Mouse (Mus musculus) spleen, adult 2 months (tissue): ENCODE measurements around the gene Krtap2-4. TPM values are rescaled to one million over a fixed set of nuclear protein-coding genes. Genes with fewer than 3 reads are reported as not detected.
"Not testable (repeated sequence)": the region's sequence is repeated elsewhere in the genome, so short reads cannot be mapped to it uniquely, and the experiment has no call there.

ENCODE experiments used
- DNase-seq, 2 experiments: peaks; one replicate each; pipeline versions ENCODE4 v3.0.0 to v3.0.0-alpha.2; 2012 to 2021; ENCODE audit warnings: low spot score in 2 of 2, low read depth in 1 of 2
- H3K27ac ChIP-seq: fragments of 200-500 bp; 2 replicates; pipeline ENCODE4 v1.5.1; 2012; ENCODE audit warnings: low read length, inconsistent platforms; ENCODE audit not compliant: insufficient read depth
- H3K27me3 ChIP-seq: fragments of 200-500 bp; 2 replicates; pipeline ENCODE4 v1.6.1; 2012; ENCODE audit warnings: mild to moderate bottlenecking, moderate library complexity, low read length, inconsistent platforms; ENCODE audit not compliant: control insufficient read depth, insufficient read depth
- H3K36me3 ChIP-seq: fragments of 200-500 bp; 2 replicates; pipeline ENCODE4 v1.6.1; 2012; ENCODE audit warnings: mild to moderate bottlenecking, low read length, inconsistent platforms; ENCODE audit not compliant: control insufficient read depth, insufficient read depth
- H3K4me1 ChIP-seq: fragments of 200-500 bp; 2 replicates; pipeline ENCODE4 v1.6.1; 2011; ENCODE audit warnings: inconsistent platforms; ENCODE audit not compliant: control insufficient read depth, insufficient read depth, insufficient read length
- H3K4me3 ChIP-seq: fragments of 200-500 bp; 2 replicates; pipeline ENCODE4 v1.5.1; 2011; ENCODE audit warnings: mild to moderate bottlenecking, inconsistent platforms; ENCODE audit not compliant: insufficient read depth, insufficient read length; ENCODE audit errors: extremely low read depth
- CTCF ChIP-seq: fragments of 200-500 bp; IDR thresholded peaks from 2 replicates; pipeline ENCODE4 v1.5.1; 2011; ENCODE audit warnings: mild to moderate bottlenecking, inconsistent platforms; ENCODE audit not compliant: insufficient read depth, insufficient read length, insufficient replicate concordance; ENCODE audit errors: extremely low read depth
- POLR2A ChIP-seq: fragments of 200-500 bp; IDR thresholded peaks from 2 replicates; pipeline ENCODE4 v1.6.1; 2011; ENCODE audit warnings: low read depth, low read length, inconsistent platforms
- WGBS: fragments of 180-500 bp; shearing (Covaris S2); methylation state at CpG from one replicate; pipeline ENCODE4 v1.1.7; 2018; 5-methylcytosine and 5-hydroxymethylcytosine counted together
- polyA plus RNA-seq: library from polyadenylated mRNA; depleted of rRNA; stranded (reverse); fragments of >200 nt; gene quantifications from 2 replicates; pipeline ENCODE4 v1.2.3, GENCODE M21; 2012

Gene Krtap2-4
- polyA plus RNA-seq, 1 experiment, result not detected

DNA sequence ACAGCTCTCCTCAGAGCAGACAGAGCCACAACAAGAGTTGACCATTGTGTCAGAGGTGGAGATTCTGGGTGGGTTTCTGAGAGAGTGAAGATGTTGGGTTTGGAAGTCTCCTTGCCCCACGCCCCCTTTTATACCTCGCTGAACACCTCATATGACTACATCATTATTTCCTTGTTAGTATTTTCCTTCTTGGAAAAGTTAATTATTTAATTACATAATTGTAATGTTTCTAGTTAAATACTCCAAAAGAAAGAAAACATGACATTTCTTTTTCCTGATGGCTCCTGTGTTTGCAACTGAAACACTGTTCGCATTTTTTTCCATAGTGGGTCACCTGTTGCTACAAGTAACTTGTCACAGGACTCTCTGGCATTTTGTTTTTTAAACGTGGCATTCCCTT lies 13.5 kb upstream of the Krtap2-4 start, which contains the start of gene Krtap4-1:
Krtap4-1 (minus strand) TSS at position 101 of the 400 bp plus-strand sequence.
- no peaks in the 10 kb centered on the region for H3K27me3 ChIP-seq
- no peak within 1 kb of the TSS for H3K4me3 ChIP-seq
- TF ChIP-seq POLR2A (no peak), CTCF (no peak)
- H3K27ac ChIP-seq, result no peak within 1 kb of the TSS
- H3K36me3 ChIP-seq, result no peaks in the 10 kb centered on the region
- 86% methylated on average over 4 of the region's 4 CpGs for WGBS
- no peak for DNase-seq
- no peaks in the 10 kb centered on the region for H3K4me1 ChIP-seq

DNA sequence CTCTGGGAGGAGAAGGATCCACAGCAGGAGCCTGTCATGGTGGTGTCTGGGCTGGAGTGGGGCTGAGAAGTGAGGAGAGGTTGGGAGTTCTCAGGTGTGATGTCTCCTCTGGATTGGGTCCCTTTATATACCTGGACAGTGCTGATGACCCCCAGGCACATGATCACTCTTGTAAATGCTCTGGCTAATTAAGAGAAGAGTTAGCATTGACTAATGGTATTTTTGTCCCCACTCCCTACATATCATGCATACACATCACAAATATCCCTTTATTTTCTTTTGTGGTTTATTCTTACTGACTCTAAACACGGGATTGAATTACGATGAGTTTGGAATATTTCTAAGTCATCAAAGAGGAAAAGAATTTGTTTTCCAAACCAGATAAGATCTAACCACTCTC lies 5.7 kb upstream of the Krtap2-4 start, which contains the start of gene Gm11562:
Gm11562 (minus strand) TSS at position 101 of the 400 bp plus-strand sequence.
- DNase-seq, result no peak
- 78% methylated on average over 2 of the region's 2 CpGs for WGBS
- H3K4me3 ChIP-seq, result no peak within 1 kb of the TSS
- H3K27ac ChIP-seq, result no peak within 1 kb of the TSS
- no peak for TF ChIP-seq CTCF
- TF ChIP-seq POLR2A, result no peak
- H3K4me1 ChIP-seq, result no peaks in the 10 kb centered on the region
- no peaks in the 10 kb centered on the region for H3K27me3 ChIP-seq
- H3K36me3 ChIP-seq, result no peaks in the 10 kb centered on the region

- not testable (repeated sequence) for H3K4me1 ChIP-seq, H3K36me3 ChIP-seq, H3K4me3 ChIP-seq, H3K27ac ChIP-seq, H3K27me3 ChIP-seq, DNase-seq
- 73% methylated on average over 2 of the region's 2 CpGs for WGBS
These were observed 4.6 kb downstream of the Krtap2-4 start, which contains the start of gene Gm11937 for GRCm38 (mm10) chr11:99610089-99610488. Gene Gm11937, minus strand, starts transcription at chr11:99610189.

DNA sequence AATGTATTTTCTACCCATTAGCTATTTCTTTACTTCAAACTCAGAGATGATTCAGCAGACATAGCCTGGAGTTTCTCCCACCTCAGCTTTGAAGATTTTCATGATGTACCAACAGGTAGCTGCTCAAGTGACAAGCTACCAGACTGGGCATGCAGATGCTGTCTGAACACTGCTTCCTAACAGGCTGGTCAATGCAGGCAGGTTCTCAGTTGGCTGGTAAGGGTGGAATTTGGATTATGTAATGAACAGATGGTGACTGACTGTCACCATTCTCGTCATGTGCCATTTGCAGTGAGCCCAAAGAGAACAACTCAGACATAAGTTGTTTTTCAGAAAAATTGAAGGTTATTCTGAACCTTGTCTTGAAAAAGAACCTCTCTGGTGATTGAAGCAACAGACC lies 5.5 kb downstream of the Krtap2-4 start:
- Histone ChIP-seq H3K4me1 (no peaks in the 10 kb centered on the region), H3K27ac (no peak overlapping the region), H3K4me3 (no peak overlapping the region), H3K27me3 (no peaks in the 10 kb centered on the region), H3K36me3 (no peaks in the 10 kb centered on the region)
- TF ChIP-seq POLR2A, result no peak
- no peak for TF ChIP-seq CTCF
- WGBS, result 58% methylated on average over 1 of the region's 1 CpGs
- no peak for DNase-seq

GRCm38 (mm10) chr11:99603208-99603607 lies 11.4 kb downstream of the Krtap2-4 start, which contains the start of gene Gm11938:
Gene Gm11938, minus strand, starts transcription at chr11:99603308.
- not testable (repeated sequence) for H3K27ac ChIP-seq, H3K4me3 ChIP-seq, H3K27me3 ChIP-seq, DNase-seq, H3K4me1 ChIP-seq, H3K36me3 ChIP-seq
- 52% methylated on average over 1 of the region's 1 CpGs for WGBS

- not testable (repeated sequence) for H3K4me1 ChIP-seq, H3K27me3 ChIP-seq, H3K4me3 ChIP-seq, H3K36me3 ChIP-seq, H3K27ac ChIP-seq, DNase-seq
- WGBS, result 83% methylated on average over 6 of the region's 6 CpGs
These were observed 16.9 kb downstream of the Krtap2-4 start, which contains the start of gene Krtap9-3 for GRCm38 (mm10) chr11:99597742-99598141. Gene Krtap9-3, minus strand, starts transcription at chr11:99598105.

- TF ChIP-seq POLR2A, result no peak
- TF ChIP-seq CTCF, result no peak
- no peak for DNase-seq
- no peak within 1 kb of the TSS for H3K4me3 ChIP-seq
- H3K4me1 ChIP-seq, result no peaks in the 10 kb centered on the region
- no peaks in the 10 kb centered on the region for H3K27me3 ChIP-seq
- WGBS, result 75% methylated on average over 6 of the region's 6 CpGs
- H3K27ac ChIP-seq, result no peak within 1 kb of the TSS
- no peaks in the 10 kb centered on the region for H3K36me3 ChIP-seq
These were observed 23.7 kb downstream of the Krtap2-4 start, which contains the start of gene Krtap1-3 for GRCm38 (mm10) chr11:99590981-99591380. Gene Krtap1-3, minus strand, starts transcription at chr11:99591339.
